Mouse (Mus musculus) midbrain, embryonic 14.5 days (tissue): ENCODE results near the gene Hs6st1. TPM values are rescaled to one million over a fixed set of nuclear protein-coding genes. Genes with fewer than 3 reads are reported as not detected.

Experiments used
- ATAC-seq: fragments of 200-750 bp; cut with Nextera tagmentation; 2 replicates; pipeline ENCODE4 v1.8.0; 2017; ENCODE audit warnings: moderate number of reproducible peaks, moderate library complexity; ENCODE audit not compliant: low FRiP score, low TSS enrichment
- DNase-seq: peaks from one replicate; pipeline ENCODE4 v3.0.0-alpha.2; 2015
- H3K27ac ChIP-seq: fragments of 300-500 bp; sonication (generic); replicated peaks from 2 replicates; pipeline ENCODE4 v1.5.1; 2014; ENCODE audit warnings: mild to moderate bottlenecking, low read depth, low read length, moderate library complexity
- H3K27me3 ChIP-seq: fragments of 300-500 bp; sonication (generic); 2 replicates; pipeline ENCODE4 v1.6.1; 2014; ENCODE audit warnings: low read length, control low read depth, mixed read lengths; ENCODE audit not compliant: control insufficient read depth, insufficient read depth
- H3K36me3 ChIP-seq: fragments of 300-500 bp; sonication (generic); 2 replicates; pipeline ENCODE4 v1.6.1; 2014; ENCODE audit warnings: low read length, control low read depth; ENCODE audit not compliant: control insufficient read depth, insufficient read depth
- H3K4me1 ChIP-seq: fragments of 300-500 bp; sonication (generic); 2 replicates; pipeline ENCODE4 v1.6.1; 2014; ENCODE audit warnings: mild to moderate bottlenecking, antibody characterized with exemption, low read length, control low read depth; ENCODE audit not compliant: control insufficient read depth, insufficient read depth
- H3K4me2 ChIP-seq: fragments of 300-500 bp; sonication (generic); 2 replicates; pipeline ENCODE4 v1.6.1; 2014; ENCODE audit warnings: mild to moderate bottlenecking, low read length, moderate library complexity
- H3K4me3 ChIP-seq: fragments of 300-500 bp; sonication (generic); replicated peaks from 2 replicates; pipeline ENCODE4 v1.5.1; 2014; ENCODE audit warnings: low read depth, low read length
- H3K9ac ChIP-seq: fragments of 300-500 bp; sonication (generic); replicated peaks from 2 replicates; pipeline ENCODE4 v1.6.1; 2014; ENCODE audit warnings: mild to moderate bottlenecking, low read length, moderate library complexity
- H3K9me3 ChIP-seq: fragments of 300-500 bp; sonication (generic); 2 replicates; pipeline ENCODE4 v1.6.1; 2016; ENCODE audit warnings: low read length, control low read depth, mixed read lengths; ENCODE audit not compliant: control insufficient read depth
- WGBS: fragments of 180-500 bp; shearing (Covaris S2); extraction: QIAGEN DNeasy Blood & Tissue Kit; methylation state at CpG from one replicate; pipeline ENCODE4 v1.1.7; 2014; 5-methylcytosine and 5-hydroxymethylcytosine counted together
- polyA plus RNA-seq: library from polyadenylated mRNA; unstranded; fragments of >200 nt; fragmentation: Nextera tagmentation; extraction: Ambion mirVana; gene quantifications from 2 replicates; pipeline ENCODE4 v1.2.1, GENCODE M21; 2014

Gene Hs6st1
- polyA plus RNA-seq, 1 experiment from 2014 or later, result 18.5 TPM

DNA sequence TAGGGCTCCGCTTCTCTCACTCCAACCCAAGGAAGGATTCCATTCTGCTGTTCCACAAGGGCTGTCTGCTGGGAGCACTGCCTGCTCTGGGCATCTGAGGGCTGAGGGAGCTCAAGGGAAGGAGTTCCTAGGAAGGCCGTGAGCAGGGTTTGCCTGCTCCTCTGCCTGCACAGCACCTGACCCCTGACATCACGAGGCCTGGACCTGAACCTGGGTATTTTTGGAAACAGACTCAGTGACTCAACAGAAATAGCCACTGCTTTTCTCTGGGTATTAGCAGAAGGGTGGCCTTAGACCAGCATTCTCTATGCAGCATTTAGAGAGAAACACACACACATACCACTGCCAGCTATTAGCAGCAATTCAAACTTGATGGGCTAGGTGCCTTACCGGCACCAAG is 30.2 kb downstream of the Hs6st1 start:
- Histone ChIP-seq H3K27ac (no peak overlapping the region), H3K27me3 (no peaks in the 10 kb centered on the region), H3K4me1 (no peaks in the 10 kb centered on the region), H3K9me3 (no peaks in the 10 kb centered on the region), H3K36me3 (peaks cover 49% of the 10 kb centered on the region), H3K4me3 (no peak overlapping the region), H3K4me2 (no peak overlapping the region), H3K9ac (no peak overlapping the region)
- ATAC-seq (no peak), DNase-seq (no peak)
- 96% methylated on average over 4 of the region's 4 CpGs for WGBS

DNA sequence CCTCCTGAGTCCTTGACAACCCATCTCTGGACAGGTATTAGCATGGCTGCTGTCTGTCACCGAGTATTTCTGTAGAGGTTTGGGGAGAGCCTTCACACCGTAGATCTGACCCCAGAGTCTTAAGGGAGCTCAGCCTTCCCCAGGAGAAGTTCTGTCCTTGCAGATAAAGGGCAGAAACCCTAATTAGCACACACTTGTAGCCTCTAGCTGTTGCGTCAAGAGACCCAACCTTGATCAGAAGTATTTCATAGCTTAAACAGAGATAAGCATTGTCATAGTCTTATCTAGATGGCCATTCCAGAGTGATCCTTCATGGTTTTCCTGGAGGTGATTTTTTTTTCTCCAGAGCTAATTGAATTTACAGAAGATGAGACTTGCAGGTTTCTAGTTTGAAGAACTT is 32.2 kb downstream of the Hs6st1 start:
- 92% methylated on average over 3 of the region's 3 CpGs for WGBS
- ATAC-seq (no peak), DNase-seq (no peak)
- Histone ChIP-seq H3K36me3 (peaks cover 51% of the 10 kb centered on the region), H3K4me2 (no peak overlapping the region), H3K4me3 (no peak overlapping the region), H3K9ac (no peak overlapping the region), H3K4me1 (no peaks in the 10 kb centered on the region), H3K27ac (no peak overlapping the region), H3K27me3 (no peaks in the 10 kb centered on the region), H3K9me3 (no peaks in the 10 kb centered on the region)

DNA sequence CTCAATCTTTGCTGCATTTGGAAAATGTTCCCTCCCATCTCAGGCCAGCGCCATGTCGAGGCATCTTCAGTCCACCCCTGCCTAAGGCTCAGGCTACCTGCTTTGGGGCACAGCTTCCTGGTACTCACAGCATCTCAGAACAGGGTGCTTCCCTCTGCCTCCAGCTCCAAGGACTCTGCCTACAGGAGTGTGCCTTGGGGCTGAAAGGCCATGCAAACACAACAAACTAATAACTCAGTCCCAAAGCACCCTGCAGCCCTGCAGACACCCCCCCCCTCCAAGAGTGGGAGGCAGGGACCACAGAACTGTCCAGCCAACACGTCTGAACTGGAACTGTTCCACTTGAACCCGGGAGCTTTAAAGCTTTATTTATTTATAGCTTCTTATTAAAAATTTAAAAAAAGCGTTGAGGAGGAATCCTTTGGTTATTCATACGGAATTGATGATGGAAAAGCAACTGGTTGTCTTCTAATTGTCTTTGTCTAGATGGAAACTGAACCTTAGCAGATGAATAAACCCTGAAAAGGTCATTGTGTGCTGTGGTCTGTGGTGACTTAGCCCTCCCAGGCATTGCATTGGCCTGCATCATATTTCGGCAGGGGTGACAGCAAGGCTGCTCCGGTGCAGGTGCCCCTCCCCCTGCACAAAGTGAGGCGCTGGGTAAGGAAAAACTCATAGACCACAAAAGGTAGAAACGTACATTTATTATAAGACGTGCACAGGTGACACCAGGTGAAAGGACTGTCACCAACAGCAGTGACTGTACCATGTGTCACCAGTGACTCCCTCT is 37.9 kb downstream of the Hs6st1 start:
- peaks cover 43% of the 10 kb centered on the region for H3K36me3 ChIP-seq
- WGBS, result 93% methylated on average over 11 of the region's 11 CpGs

GRCm38 (mm10) chr1:36109987-36110386 is 41.8 kb downstream of the Hs6st1 start:
- Histone ChIP-seq H3K27me3 (no peaks in the 10 kb centered on the region), H3K4me1 (no peaks in the 10 kb centered on the region), H3K9ac (no peak overlapping the region), H3K27ac (no peak overlapping the region), H3K4me2 (no peak overlapping the region), H3K4me3 (no peak overlapping the region), H3K36me3 (peaks cover 17% of the 10 kb centered on the region), H3K9me3 (no peaks in the 10 kb centered on the region)
- 88% methylated on average over 4 of the region's 4 CpGs for WGBS
- DNase-seq (no peak), ATAC-seq (no peak)

More for the DNA sequence above, 37.9 kb downstream of the Hs6st1 start:
- Histone ChIP-seq H3K9ac (no peak overlapping the region), H3K4me2 (no peak overlapping the region), H3K27me3 (no peaks in the 10 kb centered on the region), H3K9me3 (no peaks in the 10 kb centered on the region), H3K27ac (no peak overlapping the region), H3K4me3 (no peak overlapping the region), H3K4me1 (no peaks in the 10 kb centered on the region)
- ATAC-seq (no peak), DNase-seq (no peak)

- Histone ChIP-seq H3K27ac (no peak overlapping the region), H3K9me3 (no peaks in the 10 kb centered on the region), H3K9ac (no peak overlapping the region), H3K4me3 (no peak overlapping the region), H3K36me3 (no peaks in the 10 kb centered on the region), H3K27me3 (no peaks in the 10 kb centered on the region), H3K4me1 (no peaks in the 10 kb centered on the region), H3K4me2 (no peak overlapping the region)
- no peak for DNase-seq
- ATAC-seq, result no peak
- WGBS, result 94% methylated on average over 3 of the region's 3 CpGs
These were observed 44.5 kb downstream of the Hs6st1 start for GRCm38 (mm10) chr1:36112665-36113064.

DNA sequence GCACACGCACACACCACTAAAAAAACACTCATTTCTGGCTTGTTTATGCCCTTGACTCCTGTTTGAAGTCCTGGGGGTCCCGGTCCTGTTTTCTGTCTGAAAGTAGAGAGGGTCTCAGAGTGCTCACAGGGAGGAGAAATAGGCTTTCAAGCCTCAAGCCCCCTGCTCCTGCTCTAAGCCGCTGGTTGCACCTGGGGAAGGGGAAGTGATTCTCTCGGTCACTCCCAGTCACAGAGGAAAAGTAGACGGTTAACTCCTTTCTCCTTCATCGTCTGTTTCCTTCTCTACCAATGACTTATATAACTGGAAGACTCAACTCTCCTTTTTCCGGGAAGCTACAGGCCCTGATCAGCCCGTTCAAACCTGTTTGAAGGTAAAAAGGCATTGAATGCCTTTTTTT is 45.5 kb downstream of the Hs6st1 start:
- no peak for ATAC-seq

DNA sequence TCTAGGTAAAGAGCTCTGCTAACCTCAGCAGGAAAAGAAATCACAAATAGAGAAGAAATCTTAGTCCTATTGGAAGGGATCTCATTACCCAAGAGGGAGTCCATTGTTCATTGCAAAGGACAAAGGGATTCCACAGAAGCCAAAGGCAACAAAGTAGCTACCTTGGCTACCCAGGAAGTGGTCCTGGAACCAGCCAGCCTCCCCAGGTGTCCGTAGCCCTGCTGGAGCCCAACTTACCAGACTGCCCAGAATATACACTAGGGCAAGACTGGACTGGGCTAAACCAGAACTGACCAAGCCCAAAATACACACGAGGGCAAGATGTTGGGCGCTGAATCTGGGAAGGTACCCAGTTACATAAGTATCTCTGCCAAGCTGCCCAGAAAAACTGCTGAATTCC is 46.6 kb downstream of the Hs6st1 start:
- Histone ChIP-seq H3K4me1 (no peaks in the 10 kb centered on the region), H3K4me2 (no peak overlapping the region), H3K4me3 (no peak overlapping the region), H3K27ac (no peak overlapping the region), H3K9me3 (no peaks in the 10 kb centered on the region), H3K9ac (no peak overlapping the region), H3K36me3 (no peaks in the 10 kb centered on the region), H3K27me3 (no peaks in the 10 kb centered on the region)
- no peak for ATAC-seq
- 67% methylated on average over 3 of the region's 3 CpGs for WGBS
- DNase-seq, result no peak

More for the DNA sequence above, 45.5 kb downstream of the Hs6st1 start:
- H3K27ac ChIP-seq, result no peak overlapping the region
- H3K36me3 ChIP-seq, result no peaks in the 10 kb centered on the region
- WGBS, result 90% methylated on average over 8 of the region's 8 CpGs
- H3K9me3 ChIP-seq, result no peaks in the 10 kb centered on the region
- H3K27me3 ChIP-seq, result no peaks in the 10 kb centered on the region
- no peak overlapping the region for H3K4me2 ChIP-seq
- H3K9ac ChIP-seq, result no peak overlapping the region
- DNase-seq, result no peak
- no peaks in the 10 kb centered on the region for H3K4me1 ChIP-seq
- H3K4me3 ChIP-seq, result no peak overlapping the region

GRCm38 (mm10) chr1:36116488-36116887 is 48.3 kb downstream of the Hs6st1 start:
- Histone ChIP-seq H3K27me3 (no peaks in the 10 kb centered on the region), H3K36me3 (no peaks in the 10 kb centered on the region), H3K4me3 (no peak overlapping the region), H3K27ac (no peak overlapping the region), H3K4me1 (no peaks in the 10 kb centered on the region), H3K9ac (no peak overlapping the region), H3K9me3 (no peaks in the 10 kb centered on the region), H3K4me2 (no peak overlapping the region)
- WGBS, result 75% methylated on average over 5 of the region's 5 CpGs
- DNase-seq (no peak), ATAC-seq (no peak)

GRCm38 (mm10) chr1:36118061-36118685 is 50.0 kb downstream of the Hs6st1 start:
- Histone ChIP-seq H3K4me2 (no peak overlapping the region), H3K4me1 (no peaks in the 10 kb centered on the region), H3K9ac (no peak overlapping the region), H3K9me3 (no peaks in the 10 kb centered on the region), H3K27me3 (no peaks in the 10 kb centered on the region), H3K4me3 (no peak overlapping the region), H3K36me3 (no peaks in the 10 kb centered on the region), H3K27ac (no peak overlapping the region)
- DNase-seq, result no peak
- 82% methylated on average over 9 of the region's 9 CpGs for WGBS
- ATAC-seq, result no peak
